In genomic region chr2:153186176-153186591, GRCm38 (mm10) we compare ENCODE assay signal across 10 mouse cellular contexts. TPM values are rescaled to one million over a fixed set of nuclear protein-coding genes. Genes with fewer than 3 reads are reported as not detected.
DNase-seq lines count a peak whose midpoint lies in the region; ATAC-seq and TF ChIP-seq lines count a peak whose summit lies in the region.
"Had no signal": no experiment of that assay in that cellular context is flagged by ENCODE, and none has a peak within 500 bp of the region (broad histone marks: within the 10 kb centered on the region; RNA-seq: fewer than 3 reads in every experiment).

No protein-coding gene starts in this region.

- H3K9me3 ChIP-seq in lung, embryonic 14.5 days (ENCODE audit: low read depth, low read length): no peaks in the 10 kb centered on the region
- no peaks in the 10 kb centered on the region for H3K9me3 ChIP-seq in heart, postnatal 0 days (replicated peaks; ENCODE audit: control insufficient read depth, low read length)
- H3K9me3 ChIP-seq in stomach, embryonic 15.5 days: no peaks in the 10 kb centered on the region
- no peaks in the 10 kb centered on the region for H3K9me3 ChIP-seq in hindbrain, embryonic 11.5 days (ENCODE audit: control insufficient read depth, low read length)

- H3K4me1 ChIP-seq in lung, embryonic 14.5 days (ENCODE audit: insufficient read depth): no peaks in the 10 kb centered on the region
- H3K4me1 ChIP-seq in lung, adult 2 months (ENCODE audit: control insufficient read depth, insufficient read depth, low read length): no peaks in the 10 kb centered on the region
- H3K4me1 ChIP-seq in heart, postnatal 0 days (ENCODE audit: control insufficient read depth, insufficient read depth): peaks cover 8% of the 10 kb centered on the region
- H3K4me1 ChIP-seq in stomach, embryonic 15.5 days: no peaks in the 10 kb centered on the region
- no peaks in the 10 kb centered on the region for H3K4me1 ChIP-seq in hindbrain, embryonic 11.5 days (replicated peaks; ENCODE audit: control insufficient read depth, insufficient read depth, low read length)

- intact Hi-C loops in gastrocnemius, postnatal 36 days (cut with DNase I): no loop called here

- TF ChIP-seq EP300 in heart, postnatal 0 days (IDR thresholded peaks at IDR 0.05; ENCODE audit: low read depth): no peak

- no peak overlapping the region for H3K9ac ChIP-seq in lung, embryonic 14.5 days
- H3K9ac ChIP-seq in heart, postnatal 0 days (replicated peaks; ENCODE audit: low read depth, low read length): no peak overlapping the region
- H3K9ac ChIP-seq in stomach, embryonic 15.5 days: no peak overlapping the region
- no peak overlapping the region for H3K9ac ChIP-seq in hindbrain, embryonic 11.5 days (ENCODE audit: low read depth, low read length)

- ATAC-seq in lung, embryonic 14.5 days (ENCODE audit: insufficient read depth): no peak; the same call in 1 of the 2 replicates
- peak; percentile 57 for ATAC-seq in heart, postnatal 0 days (ENCODE audit: insufficient read depth, low read depth)
- ATAC-seq in stomach, embryonic 15.5 days (ENCODE audit: insufficient read depth, low FRiP score, low read depth): peak; percentile 75; the same call in 1 of the 2 replicates
- ATAC-seq in hindbrain, embryonic 11.5 days (ENCODE audit: low FRiP score): no peak

- peaks cover 94% of the 10 kb centered on the region for H3K36me3 ChIP-seq in lung, embryonic 14.5 days (ENCODE audit: insufficient read depth)
- peaks cover 96% of the 10 kb centered on the region for H3K36me3 ChIP-seq in heart, postnatal 0 days (replicated peaks; ENCODE audit: control insufficient read depth, insufficient read depth, low read length)
- H3K36me3 ChIP-seq in stomach, embryonic 15.5 days: peaks cover 59% of the 10 kb centered on the region
- H3K36me3 ChIP-seq in hindbrain, embryonic 11.5 days (ENCODE audit: control insufficient read depth, insufficient read depth, low read length): peaks cover 4% of the 10 kb centered on the region; the same call in 1 of the 2 replicates

- no peak overlapping the region for H3K4me2 ChIP-seq in lung, embryonic 14.5 days
- H3K4me2 ChIP-seq in heart, postnatal 0 days (ENCODE audit: low read depth, low read length): no peak overlapping the region
- no peak overlapping the region for H3K4me2 ChIP-seq in stomach, embryonic 15.5 days
- H3K4me2 ChIP-seq in hindbrain, embryonic 11.5 days (replicated peaks; ENCODE audit: low read depth, low read length): no peak overlapping the region

- no peak for TF ChIP-seq CTCF in lung, embryonic 14.5 days (IDR thresholded peaks at IDR 0.05; ENCODE audit: low read depth)
- TF ChIP-seq CTCF in lung, adult 2 months (IDR thresholded peaks at IDR 0.05; ENCODE audit: insufficient read depth, low read length): no peak
- TF ChIP-seq CTCF in heart, postnatal 0 days (IDR thresholded peaks at IDR 0.05; ENCODE audit: low read depth): no peak

- 48% methylated on average over 2 of the region's 2 CpGs for WGBS in lung, embryonic 14.5 days
- 63% methylated on average over 2 of the region's 2 CpGs for WGBS in lung, adult 2 months
- 27% methylated on average over 2 of the region's 2 CpGs for WGBS in heart, postnatal 0 days
- WGBS in stomach, embryonic 15.5 days: 64% methylated on average over 2 of the region's 2 CpGs
- 83% methylated on average over 2 of the region's 2 CpGs for WGBS in hindbrain, embryonic 11.5 days

- H3K27ac ChIP-seq in lung, embryonic 14.5 days (ENCODE audit: low read depth): no peak overlapping the region
- H3K27ac ChIP-seq in heart, postnatal 0 days (ENCODE audit: low read depth): no peak overlapping the region
- no peak overlapping the region for H3K27ac ChIP-seq in stomach, embryonic 15.5 days
- H3K27ac ChIP-seq in hindbrain, embryonic 11.5 days (ENCODE audit: low read depth, low read length): no peak overlapping the region

- H3K4me3 ChIP-seq in lung, embryonic 14.5 days (ENCODE audit: low read depth, low read length): no peak overlapping the region
- H3K4me3 ChIP-seq in lung, adult 2 months (replicated peaks; ENCODE audit: extremely low read depth, low read depth, low read length): no peak overlapping the region
- no peak overlapping the region for H3K4me3 ChIP-seq in heart, postnatal 0 days (ENCODE audit: low read depth, low read length)
- H3K4me3 ChIP-seq in stomach, embryonic 15.5 days (replicated peaks): no peak overlapping the region
- H3K4me3 ChIP-seq in hindbrain, embryonic 11.5 days (ENCODE audit: low read depth, low read length): no peak overlapping the region
- H3K4me3 ChIP-seq: myocyte had no signal

- peak; percentile 12 to 39 for DNase-seq in cerebellum, postnatal 14 days
- DNase-seq in cerebellum, adult 9-11 months: no peak
- peak; percentile 43 for DNase-seq in lung, embryonic 14.5 days
- DNase-seq in lung, adult 2 months: no peak
- DNase-seq in heart, postnatal 0 days (ENCODE audit: low spot score): peak; percentile 46
- no peak for DNase-seq in gastrocnemius, postnatal 36 days
- DNase-seq in hindbrain, embryonic 11.5 days (ENCODE audit: low spot score): no peak

- no peaks in the 10 kb centered on the region for H3K27me3 ChIP-seq in lung, embryonic 14.5 days (ENCODE audit: insufficient read depth, low read length)
- no peaks in the 10 kb centered on the region for H3K27me3 ChIP-seq in heart, postnatal 0 days (ENCODE audit: control insufficient read depth, insufficient read depth, low read length)
- no peaks in the 10 kb centered on the region for H3K27me3 ChIP-seq in stomach, embryonic 15.5 days (replicated peaks)
- no peaks in the 10 kb centered on the region for H3K27me3 ChIP-seq in hindbrain, embryonic 11.5 days (ENCODE audit: control insufficient read depth, insufficient read depth, low read length)
- H3K27me3 ChIP-seq: CH12.LX had no signal

- no peak for TF ChIP-seq POLR2A in lung, adult 2 months (IDR thresholded peaks at IDR 0.05; ENCODE audit: borderline replicate concordance, extremely low read depth, low read depth, low read length)

RNA-seq across cellular contexts. Expression of gene Tm9sf4, which starts 25.1 kb away (rescaled TPM):
- 90.2 and 90.9 TPM in 2 replicates for polyA plus RNA-seq in lung, embryonic 14.5 days (2014; fragmentation: Nextera tagmentation; extraction: Ambion mirVana)
- polyA plus RNA-seq in lung, adult 2 months (2012; rRNA removed): 32.7 and 45.8 TPM in 2 replicates
- 35.7 and 37.8 TPM in 2 replicates for total RNA-seq in heart, postnatal 0 days (2014; rRNA removed; ENCODE audit: low replicate concordance)
- polyA plus RNA-seq in heart, postnatal 0 days (2015; fragmentation: Nextera tagmentation; extraction: Ambion mirVana): 38.2 and 38.8 TPM in 2 replicates
- 80.5 and 85.6 TPM in 2 replicates for polyA plus RNA-seq in stomach, embryonic 15.5 days (2015; fragmentation: Nextera tagmentation; extraction: Ambion mirVana)
- total RNA-seq in gastrocnemius, postnatal 36 days (2021): 10 to 100 TPM; 27.3 to 31.1 TPM
- polyA plus RNA-seq in hindbrain, embryonic 11.5 days (2014; fragmentation: Nextera tagmentation; extraction: Ambion mirVana): 77.9 and 82.9 TPM in 2 replicates

RNA-seq across cellular contexts. Expression of gene Tspyl3, which starts 39.1 kb away (rescaled TPM):
- polyA plus RNA-seq in lung, embryonic 14.5 days (2014; fragmentation: Nextera tagmentation; extraction: Ambion mirVana): 6.6 and 7.5 TPM in 2 replicates
- polyA plus RNA-seq in lung, adult 2 months (2012; rRNA removed): 6.0 and 9.3 TPM in 2 replicates
- 0.95 and 5.1 TPM in 2 replicates for total RNA-seq in heart, postnatal 0 days (2014; rRNA removed; ENCODE audit: low replicate concordance)
- 2.5 and 2.7 TPM in 2 replicates for polyA plus RNA-seq in heart, postnatal 0 days (2015; fragmentation: Nextera tagmentation; extraction: Ambion mirVana)
- polyA plus RNA-seq in stomach, embryonic 15.5 days (2015; fragmentation: Nextera tagmentation; extraction: Ambion mirVana): 8.6 and 9.9 TPM in 2 replicates
- total RNA-seq in gastrocnemius, postnatal 36 days (2021): under 1 TPM; 0.32 to 0.51 TPM
- 7.0 and 7.4 TPM in 2 replicates for polyA plus RNA-seq in hindbrain, embryonic 11.5 days (2014; fragmentation: Nextera tagmentation; extraction: Ambion mirVana)

RNA-seq across cellular contexts. Expression of gene Plagl2, which starts 55.0 kb away (rescaled TPM):
- 23.3 TPM in 2 replicates for polyA plus RNA-seq in lung, embryonic 14.5 days (2014; fragmentation: Nextera tagmentation; extraction: Ambion mirVana)
- polyA plus RNA-seq in lung, adult 2 months (2012; rRNA removed): 7.8 and 12.4 TPM in 2 replicates
- 6.3 and 6.5 TPM in 2 replicates for total RNA-seq in heart, postnatal 0 days (2014; rRNA removed; ENCODE audit: low replicate concordance)
- 2.4 and 2.6 TPM in 2 replicates for polyA plus RNA-seq in heart, postnatal 0 days (2015; fragmentation: Nextera tagmentation; extraction: Ambion mirVana)
- polyA plus RNA-seq in stomach, embryonic 15.5 days (2015; fragmentation: Nextera tagmentation; extraction: Ambion mirVana): 20.5 and 25.6 TPM in 2 replicates
- 1 to 10 TPM; 2.2 to 3.2 TPM for total RNA-seq in gastrocnemius, postnatal 36 days (2021)
- 26.9 and 27.1 TPM in 2 replicates for polyA plus RNA-seq in hindbrain, embryonic 11.5 days (2014; fragmentation: Nextera tagmentation; extraction: Ambion mirVana)

RNA-seq across cellular contexts. Expression of gene Pofut1, which starts 55.1 kb away (rescaled TPM):
- 8.5 and 8.7 TPM in 2 replicates for polyA plus RNA-seq in lung, embryonic 14.5 days (2014; fragmentation: Nextera tagmentation; extraction: Ambion mirVana)
- polyA plus RNA-seq in lung, adult 2 months (2012; rRNA removed): 24.3 and 25.5 TPM in 2 replicates
- 26.3 and 28.6 TPM in 2 replicates for total RNA-seq in heart, postnatal 0 days (2014; rRNA removed; ENCODE audit: low replicate concordance)
- 2.4 and 2.5 TPM in 2 replicates for polyA plus RNA-seq in heart, postnatal 0 days (2015; fragmentation: Nextera tagmentation; extraction: Ambion mirVana)
- polyA plus RNA-seq in stomach, embryonic 15.5 days (2015; fragmentation: Nextera tagmentation; extraction: Ambion mirVana): 8.8 and 9.0 TPM in 2 replicates
- 1 to 10 TPM; 9.5 to 9.9 TPM for total RNA-seq in gastrocnemius, postnatal 36 days (2021)
- 6.0 and 8.4 TPM in 2 replicates for polyA plus RNA-seq in hindbrain, embryonic 11.5 days (2014; fragmentation: Nextera tagmentation; extraction: Ambion mirVana)

Comparison
In these comparisons a context has a peak if more than half of its experiments do, and no peak if none do; other contexts are left out.
1. DNase-seq: peak in cerebellum, postnatal 14 days (2 of 2), lung, embryonic 14.5 days (single experiment) and heart, postnatal 0 days (single experiment); none in cerebellum, adult 9-11 months (single experiment), lung, adult 2 months (single experiment), gastrocnemius, postnatal 36 days (0 of 2) and hindbrain, embryonic 11.5 days (single experiment).
2. ATAC-seq: peak in heart, postnatal 0 days (single experiment) and stomach, embryonic 15.5 days (single experiment); none in lung, embryonic 14.5 days (single experiment) and hindbrain, embryonic 11.5 days (single experiment).